Mouse (Mus musculus): Measurements from ENCODE around the gene Boll.

DNA sequence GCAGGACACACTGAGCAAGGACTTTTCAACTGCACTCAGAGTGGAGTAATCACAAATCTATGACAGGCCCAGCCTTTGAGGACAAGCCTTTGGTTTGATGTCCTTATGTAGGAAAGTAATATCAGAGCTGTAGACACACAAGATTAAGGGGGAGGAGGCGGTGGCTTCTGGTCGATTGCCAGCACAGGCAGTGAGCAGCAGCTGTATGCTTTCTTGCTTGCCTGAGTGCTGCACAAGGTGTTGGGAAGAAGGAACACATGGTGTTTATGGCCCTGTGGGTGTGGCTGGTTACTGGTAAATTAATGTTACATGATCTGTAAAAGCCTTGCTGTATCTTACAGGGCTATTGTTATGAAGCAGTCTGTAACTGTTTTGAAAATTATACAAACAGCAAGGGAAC lies 146.1 kb downstream of the Boll start:
- no peak for TF ChIP-seq CTCF (IDR thresholded peaks at IDR 0.05; ENCODE audit: extremely low read depth, insufficient read depth, insufficient read length, insufficient replicate concordance)
- TF ChIP-seq POLR2A (IDR thresholded peaks at IDR 0.05; ENCODE audit: low read depth, low read length) = no peak
